Mouse (Mus musculus) C2C12 (cell line): Measurements from ENCODE around the gene Rpl29. TPM values are rescaled to one million over a fixed set of nuclear protein-coding genes. Genes with fewer than 3 reads are reported as not detected.

ENCODE experiments used
- H3K27me3 ChIP-seq: one replicate; pipeline ENCODE4 v1.6.1; 2011; ENCODE audit not compliant: control insufficient read depth, insufficient read depth, insufficient read length
- H3K36me3 ChIP-seq: one replicate; pipeline ENCODE4 v1.6.1; 2011; ENCODE audit not compliant: control insufficient read depth, insufficient read depth
- H3K4me3 ChIP-seq: one replicate; pipeline ENCODE4 v1.5.1; 2011; ENCODE audit warnings: mild to moderate bottlenecking, control low read depth; ENCODE audit not compliant: poor library complexity, insufficient read depth, severe bottlenecking
- H3K79me2 ChIP-seq: one replicate; pipeline ENCODE4 v1.6.1; 2011; ENCODE audit not compliant: control insufficient read depth, insufficient read depth
- H3K79me3 ChIP-seq: one replicate; pipeline ENCODE4 v1.6.1; 2011; ENCODE audit warnings: low read depth, control low read depth
- H3ac ChIP-seq: one replicate; pipeline ENCODE3; 2011; ENCODE audit warnings: low read depth; ENCODE audit not compliant: control insufficient read depth, insufficient read length
- CEBPB ChIP-seq: IDR thresholded peaks from one replicate; pipeline ENCODE4 v1.6.1; 2011; ENCODE audit warnings: low read depth, mild to moderate bottlenecking, control low read depth, moderate library complexity
- CTCF ChIP-seq: IDR thresholded peaks from one replicate; pipeline ENCODE4 v1.5.1; 2011; ENCODE audit not compliant: control insufficient read depth, insufficient read depth, insufficient read length
- FOSL1 ChIP-seq: IDR thresholded peaks from one replicate; pipeline ENCODE4 v1.8.0; 2011; ENCODE audit warnings: mild to moderate bottlenecking, low read length; ENCODE audit not compliant: poor library complexity, insufficient read depth, severe bottlenecking
- MAX ChIP-seq: IDR thresholded peaks from one replicate; pipeline ENCODE4 v1.6.1; 2011; ENCODE audit warnings: mild to moderate bottlenecking, control low read depth
- MYOD1 ChIP-seq: IDR thresholded peaks from one replicate; pipeline ENCODE4 v1.6.1; 2011; ENCODE audit warnings: low read depth; ENCODE audit not compliant: control insufficient read depth, insufficient read length
- MYOG ChIP-seq: IDR thresholded peaks from one replicate; pipeline ENCODE4 v1.6.1; 2011; ENCODE audit not compliant: control insufficient read depth, insufficient read length; ENCODE audit errors: extremely low read depth
- USF1 ChIP-seq: IDR thresholded peaks from one replicate; pipeline ENCODE4 v1.6.1; 2011; ENCODE audit warnings: low read depth, mild to moderate bottlenecking, control low read depth, moderate library complexity
- polyA plus RNA-seq: library from polyadenylated mRNA; unstranded; fragments of >200 nt; fragmentation: generic; extraction: Trizol; gene quantifications from one replicate; pipeline ENCODE4 v1.2.1, GENCODE M21; 2012; ENCODE audit warnings: missing spikeins

Gene Rpl29
- polyA plus RNA-seq, 1 experiment, result 72.9 TPM

DNA sequence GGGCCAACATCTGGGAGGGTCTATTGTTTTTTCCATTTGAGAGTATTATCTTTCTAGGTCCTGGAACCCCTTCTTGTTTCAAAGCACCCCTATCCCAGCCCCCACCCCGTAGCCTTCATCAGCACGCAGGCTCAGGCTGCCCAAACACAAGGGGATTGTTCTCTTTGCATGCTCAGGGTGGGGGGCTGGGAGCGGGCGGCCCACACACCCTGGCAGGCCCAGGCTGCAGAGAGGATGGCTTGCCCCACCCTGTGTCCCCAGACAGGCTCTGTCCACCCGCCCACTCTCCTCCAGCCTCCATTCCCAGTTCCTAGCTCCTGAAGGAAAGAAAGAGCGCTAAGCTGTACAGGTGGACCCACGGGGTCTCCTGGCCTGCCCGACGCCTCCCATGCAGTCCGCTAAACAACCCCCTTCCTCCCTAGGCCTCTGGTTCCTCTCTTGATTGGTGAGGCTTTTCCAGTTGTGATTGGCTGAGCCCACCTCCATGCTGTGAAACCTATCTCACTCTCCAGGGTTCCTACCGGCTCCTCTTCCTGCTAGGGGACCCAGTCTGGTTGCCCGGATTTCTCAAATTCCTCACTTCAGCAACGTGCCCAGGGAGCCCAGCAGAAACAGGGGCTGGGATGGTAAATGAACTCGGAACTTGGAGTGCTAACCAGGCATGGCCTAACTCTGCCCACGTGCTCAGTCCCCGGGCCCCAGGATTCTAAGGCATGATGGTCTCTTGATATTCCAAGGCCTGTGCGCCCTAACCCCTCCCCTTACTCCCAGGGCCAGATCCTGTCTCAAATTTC is 25.8 kb downstream of the Rpl29 start:
- peaks cover 63% of the 10 kb centered on the region for H3K79me2 ChIP-seq
- TF ChIP-seq USF1, result peak; percentile 61
- TF ChIP-seq MYOD1, result no peak
- TF ChIP-seq MAX, result peak; percentile 69
- TF ChIP-seq FOSL1, result no peak
- TF ChIP-seq CEBPB, result no peak
- TF ChIP-seq MYOG, result no peak
- TF ChIP-seq CTCF, result no peak
- H3K27me3 ChIP-seq, result no peaks in the 10 kb centered on the region
- H3K4me3 ChIP-seq, result peak overlapping the region; percentile 63
- peak overlapping the region; percentile 85 for H3ac ChIP-seq
- peaks cover 20% of the 10 kb centered on the region for H3K36me3 ChIP-seq
- H3K79me3 ChIP-seq, result peaks cover 58% of the 10 kb centered on the region

DNA sequence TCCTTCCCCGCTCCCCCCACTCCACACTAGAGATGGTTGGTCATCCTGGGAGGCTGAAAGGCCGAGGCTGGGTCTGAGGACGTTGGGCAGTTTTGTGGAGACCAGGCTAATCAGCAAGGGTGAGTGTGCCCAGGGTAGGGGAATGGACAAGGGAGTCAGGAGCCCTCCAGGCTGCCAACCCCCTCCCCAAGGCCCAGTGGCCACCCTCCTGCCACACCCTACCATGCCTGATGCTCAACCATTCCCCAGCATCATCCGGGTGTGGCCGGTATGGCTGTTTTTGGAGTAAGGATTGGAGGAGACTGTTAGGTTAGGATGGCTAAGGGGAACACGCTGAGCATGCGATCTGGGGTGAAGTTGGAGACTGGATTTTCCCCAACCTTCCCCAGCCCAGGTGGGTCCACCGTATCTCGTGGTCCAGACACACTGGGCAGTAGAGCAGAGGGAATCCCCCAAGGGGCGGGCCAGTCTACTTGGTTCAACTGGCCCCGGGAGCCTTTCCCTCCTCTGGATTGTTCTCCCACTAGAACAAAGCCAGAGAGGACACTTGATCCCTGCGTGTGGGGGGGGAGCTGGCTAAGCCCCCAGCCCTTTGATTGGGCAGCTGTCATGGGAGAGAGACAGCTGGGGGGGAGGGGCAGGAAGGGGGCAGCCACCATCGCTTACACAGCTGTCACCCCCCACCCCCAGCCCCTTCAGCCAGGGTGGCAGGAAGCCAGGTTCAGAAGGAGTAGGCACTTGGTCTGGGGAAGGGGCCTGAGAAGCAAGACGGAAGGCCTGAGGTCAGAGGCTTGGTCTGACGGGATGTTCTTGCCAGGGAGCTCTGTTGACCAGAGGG is 27.3 kb downstream of the Rpl29 start:
- Histone ChIP-seq H3K4me3 (peak overlapping the region; percentile 24), H3ac (peak overlapping the region; percentile 1), H3K79me3 (peaks cover 59% of the 10 kb centered on the region), H3K79me2 (peaks cover 72% of the 10 kb centered on the region), H3K36me3 (peaks cover 31% of the 10 kb centered on the region), H3K27me3 (no peaks in the 10 kb centered on the region)
- TF ChIP-seq MYOD1, result peak; percentile 52
- no peak for TF ChIP-seq FOSL1

DNA sequence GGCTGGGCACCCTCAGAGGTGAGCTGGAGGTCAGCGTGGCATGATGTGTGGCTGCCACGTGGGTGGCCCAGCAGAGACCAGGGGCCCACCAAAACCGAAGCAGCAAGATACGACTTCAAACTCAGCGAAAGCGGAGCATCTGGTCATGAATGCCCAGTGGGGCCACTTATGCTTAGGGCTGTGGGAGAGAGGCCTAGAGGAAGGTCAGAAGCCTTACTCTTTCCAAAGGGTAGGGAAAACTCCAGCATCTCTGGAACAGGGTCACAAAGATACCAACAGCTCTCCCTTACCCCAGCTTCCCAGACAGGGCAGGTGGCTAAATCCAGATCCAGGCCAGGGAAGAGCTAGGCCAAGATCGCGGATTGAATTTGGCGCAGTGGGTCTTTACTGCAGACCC is 27.9 kb downstream of the Rpl29 start:
- no peak for TF ChIP-seq FOSL1
- TF ChIP-seq USF1, result no peak
- TF ChIP-seq CEBPB, result no peak
- no peak for TF ChIP-seq MAX
- no peak for TF ChIP-seq MYOG
- no peak for TF ChIP-seq CTCF
- no peak for TF ChIP-seq MYOD1
- peaks cover 72% of the 10 kb centered on the region for H3K79me2 ChIP-seq
- H3K4me3 ChIP-seq, result no peak overlapping the region
- H3K36me3 ChIP-seq, result peaks cover 37% of the 10 kb centered on the region
- H3ac ChIP-seq, result no peak overlapping the region
- peaks cover 57% of the 10 kb centered on the region for H3K79me3 ChIP-seq
- H3K27me3 ChIP-seq, result no peaks in the 10 kb centered on the region

GRCm38 (mm10) chr9:106457920-106458319 is 28.7 kb downstream of the Rpl29 start:
- no peak for TF ChIP-seq CEBPB
- no peak for TF ChIP-seq FOSL1
- no peak for TF ChIP-seq MYOG
- no peak for TF ChIP-seq MAX
- TF ChIP-seq MYOD1, result no peak
- no peak for TF ChIP-seq USF1
- no peak for TF ChIP-seq CTCF

DNA sequence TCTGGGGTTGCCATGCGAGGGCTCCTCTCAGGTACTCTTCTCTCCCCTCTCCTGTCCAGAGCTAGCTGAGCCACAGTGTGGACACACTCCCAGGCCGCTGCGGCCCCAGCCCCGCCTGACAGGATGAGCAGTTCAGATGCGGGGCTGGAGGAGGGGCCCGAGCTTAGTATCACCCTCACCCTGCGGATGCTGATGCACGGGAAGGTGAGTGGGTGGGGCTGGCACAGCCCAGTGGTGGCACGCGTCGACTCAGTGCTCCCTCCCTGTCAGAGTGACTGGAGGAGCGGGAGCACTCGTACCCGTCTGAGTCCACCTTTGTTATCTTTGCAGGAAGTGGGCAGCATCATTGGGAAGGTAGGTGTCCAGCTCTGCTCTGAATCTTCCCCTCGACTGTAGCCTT is 30.7 kb downstream of the Rpl29 start:
- TF ChIP-seq CTCF (no peak), MYOG (no peak), FOSL1 (no peak), MYOD1 (no peak), MAX (no peak), CEBPB (no peak), USF1 (no peak)
- Histone ChIP-seq H3K36me3 (peaks cover 56% of the 10 kb centered on the region), H3K27me3 (no peaks in the 10 kb centered on the region)

More at GRCm38 (mm10) chr9:106457920-106458319, 28.7 kb downstream of the Rpl29 start:
- Histone ChIP-seq H3K36me3 (peaks cover 39% of the 10 kb centered on the region), H3K27me3 (no peaks in the 10 kb centered on the region), H3ac (no peak overlapping the region), H3K79me2 (peaks cover 72% of the 10 kb centered on the region), H3K79me3 (peaks cover 57% of the 10 kb centered on the region), H3K4me3 (no peak overlapping the region)

More for the DNA sequence above, 30.7 kb downstream of the Rpl29 start:
- H3K79me2 ChIP-seq, result peaks cover 60% of the 10 kb centered on the region
- no peak overlapping the region for H3K4me3 ChIP-seq
- no peak overlapping the region for H3ac ChIP-seq
- peaks cover 48% of the 10 kb centered on the region for H3K79me3 ChIP-seq
